Mouse (Mus musculus) midbrain, embryonic 11.5 days (tissue): ENCODE measurements at regions not wholly inside any gene's neighbourhood (a gene's known extent, or its start where the extent isn't known, plus 50 kb on each side); places are given as distances from the start of the nearest gene placed in this dataset.

ENCODE experiments used
- ATAC-seq: fragments of 200-750 bp; cut with Nextera tagmentation; 2 replicates; pipeline ENCODE4 v1.8.0; 2017; ENCODE audit warnings: moderate TSS enrichment, moderate library complexity; ENCODE audit not compliant: low FRiP score
- DNase-seq: peaks from one replicate; pipeline ENCODE4 v3.0.0; 2015; ENCODE audit warnings: low spot score; ENCODE audit errors: missing footprints
- H3K27ac ChIP-seq: fragments of 300-500 bp; sonication (generic); 2 replicates; pipeline ENCODE4 v1.5.1; 2014; ENCODE audit warnings: low read depth, low read length
- H3K27me3 ChIP-seq: fragments of 300-500 bp; sonication (generic); 2 replicates; pipeline ENCODE4 v1.6.1; 2014; ENCODE audit warnings: mild to moderate bottlenecking, low read length, moderate library complexity, mixed read lengths; ENCODE audit not compliant: control insufficient read depth, insufficient read depth
- H3K36me3 ChIP-seq: fragments of 300-500 bp; sonication (generic); 2 replicates; pipeline ENCODE4 v1.6.1; 2014; ENCODE audit warnings: mild to moderate bottlenecking, low read length, moderate library complexity, mixed read lengths; ENCODE audit not compliant: control insufficient read depth, insufficient read depth
- H3K4me1 ChIP-seq: fragments of 300-500 bp; sonication (generic); 2 replicates; pipeline ENCODE4 v1.6.1; 2014; ENCODE audit warnings: low read length; ENCODE audit not compliant: control insufficient read depth, insufficient read depth
- H3K4me2 ChIP-seq: fragments of 300-500 bp; sonication (generic); 2 replicates; pipeline ENCODE4 v1.6.1; 2014; ENCODE audit warnings: mild to moderate bottlenecking, moderate library complexity
- H3K4me3 ChIP-seq: fragments of 300-500 bp; sonication (generic); 2 replicates; pipeline ENCODE4 v1.5.1; 2014; ENCODE audit warnings: low read depth, low read length
- H3K9ac ChIP-seq: fragments of 300-500 bp; sonication (generic); 2 replicates; pipeline ENCODE4 v1.6.1; 2014; ENCODE audit warnings: low read length
- H3K9me3 ChIP-seq: fragments of 300-500 bp; sonication (generic); 2 replicates; pipeline ENCODE4 v1.6.1; 2016; ENCODE audit warnings: low read length; ENCODE audit not compliant: control insufficient read depth
- WGBS: fragments of 180-500 bp; shearing (Covaris S2); extraction: QIAGEN DNeasy Blood & Tissue Kit; methylation state at CpG from one replicate; pipeline ENCODE4 v1.1.7; 2014; 5-methylcytosine and 5-hydroxymethylcytosine counted together

GRCm38 (mm10) chr9:113462888-113463287, 245.2 kb downstream of the Pdcd6ip start:
- H3K4me1 ChIP-seq: peaks cover 9% of the 10 kb centered on the region
- no peaks in the 10 kb centered on the region for H3K9me3 ChIP-seq
- H3K27me3 ChIP-seq: no peaks in the 10 kb centered on the region
- ATAC-seq: peak; percentile 59
- H3K4me2 ChIP-seq: no peak overlapping the region; the same call in 1 of the 2 replicates
- 41% methylated on average over 2 of the region's 2 CpGs for WGBS
- no peaks in the 10 kb centered on the region for H3K36me3 ChIP-seq
- H3K27ac ChIP-seq: peak overlapping the region; percentile 12; the same call in 1 of the 2 replicates
- no peak for DNase-seq
- H3K9ac ChIP-seq: no peak overlapping the region
- H3K4me3 ChIP-seq: no peak overlapping the region

GRCm38 (mm10) chr9:113462267-113462887, 245.7 kb downstream of the Pdcd6ip start:
- Histone ChIP-seq H3K9ac (no peak overlapping the region), H3K36me3 (no peaks in the 10 kb centered on the region), H3K4me1 (peaks cover 9% of the 10 kb centered on the region), H3K27ac (peak overlapping the region; percentile 32; the same call in 1 of the 2 replicates), H3K4me3 (no peak overlapping the region), H3K4me2 (no peak overlapping the region; the same call in 1 of the 2 replicates), H3K27me3 (no peaks in the 10 kb centered on the region), H3K9me3 (no peaks in the 10 kb centered on the region)
- DNase-seq (no peak), ATAC-seq (peak; percentile 89)
- 56% methylated on average over 1 of the region's 1 CpGs for WGBS

GRCm38 (mm10) chr9:113459885-113460284, 248.2 kb downstream of the Pdcd6ip start:
- no peak for ATAC-seq
- 72% methylated on average over 5 of the region's 5 CpGs for WGBS

GRCm38 (mm10) chr9:113459221-113459620, 248.8 kb downstream of the Pdcd6ip start:
- H3K9me3 ChIP-seq: no peaks in the 10 kb centered on the region
- ATAC-seq: no peak
- no peak overlapping the region for H3K4me3 ChIP-seq
- H3K4me1 ChIP-seq: peaks cover 9% of the 10 kb centered on the region
- DNase-seq: no peak
- H3K27ac ChIP-seq: no peak overlapping the region
- H3K4me2 ChIP-seq: no peak overlapping the region
- H3K9ac ChIP-seq: no peak overlapping the region
- no peaks in the 10 kb centered on the region for H3K27me3 ChIP-seq
- WGBS: 38% methylated on average over 2 of the region's 2 CpGs
- no peaks in the 10 kb centered on the region for H3K36me3 ChIP-seq

More at GRCm38 (mm10) chr9:113459885-113460284, 248.2 kb downstream of the Pdcd6ip start:
- Histone ChIP-seq H3K9ac (no peak overlapping the region), H3K4me3 (no peak overlapping the region), H3K9me3 (no peaks in the 10 kb centered on the region), H3K27me3 (no peaks in the 10 kb centered on the region), H3K36me3 (no peaks in the 10 kb centered on the region), H3K4me2 (no peak overlapping the region), H3K4me1 (peaks cover 9% of the 10 kb centered on the region), H3K27ac (no peak overlapping the region)
- no peak for DNase-seq

- H3K9ac ChIP-seq: no peak overlapping the region
- 18% methylated on average over 5 of the region's 5 CpGs for WGBS
- peaks cover 9% of the 10 kb centered on the region for H3K4me1 ChIP-seq
- H3K27ac ChIP-seq: no peak overlapping the region
- H3K9me3 ChIP-seq: no peaks in the 10 kb centered on the region
- H3K27me3 ChIP-seq: no peaks in the 10 kb centered on the region
- H3K36me3 ChIP-seq: no peaks in the 10 kb centered on the region
- DNase-seq: no peak
- H3K4me2 ChIP-seq: no peak overlapping the region
- H3K4me3 ChIP-seq: no peak overlapping the region
- ATAC-seq: no peak
Observed at GRCm38 (mm10) chr9:113458741-113459154, 249.3 kb downstream of the Pdcd6ip start.

GRCm38 (mm10) chr9:113457169-113457850, 250.7 kb downstream of the Pdcd6ip start:
- Histone ChIP-seq H3K4me1 (peaks cover under 1% of the 10 kb centered on the region; the same call in 1 of the 2 replicates), H3K27ac (no peak overlapping the region), H3K36me3 (no peaks in the 10 kb centered on the region), H3K4me2 (no peak overlapping the region), H3K27me3 (no peaks in the 10 kb centered on the region), H3K9me3 (no peaks in the 10 kb centered on the region), H3K9ac (no peak overlapping the region), H3K4me3 (no peak overlapping the region)
- ATAC-seq: no peak
- no peak for DNase-seq
- 88% methylated on average over 13 of the region's 13 CpGs for WGBS

GRCm38 (mm10) chr9:113455577-113455976, 252.5 kb downstream of the Pdcd6ip start:
- Histone ChIP-seq H3K4me2 (no peak overlapping the region), H3K27ac (no peak overlapping the region), H3K4me1 (no peaks in the 10 kb centered on the region), H3K36me3 (no peaks in the 10 kb centered on the region), H3K27me3 (no peaks in the 10 kb centered on the region), H3K4me3 (no peak overlapping the region), H3K9ac (no peak overlapping the region), H3K9me3 (no peaks in the 10 kb centered on the region)
- WGBS: 88% methylated on average over 5 of the region's 5 CpGs
- DNase-seq (no peak), ATAC-seq (no peak)

GRCm38 (mm10) chr9:113453231-113453630, 254.8 kb downstream of the Pdcd6ip start:
- no peak for ATAC-seq
- WGBS: 84% methylated on average over 3 of the region's 3 CpGs
- Histone ChIP-seq H3K4me1 (no peaks in the 10 kb centered on the region), H3K9me3 (no peaks in the 10 kb centered on the region), H3K36me3 (no peaks in the 10 kb centered on the region), H3K4me2 (no peak overlapping the region), H3K27me3 (no peaks in the 10 kb centered on the region), H3K27ac (no peak overlapping the region), H3K4me3 (no peak overlapping the region), H3K9ac (no peak overlapping the region)
- no peak for DNase-seq

GRCm38 (mm10) chr9:113441770-113442411, 266.2 kb downstream of the Pdcd6ip start:
- Histone ChIP-seq H3K36me3 (no peaks in the 10 kb centered on the region), H3K9ac (peak overlapping the region; percentile 39; the same call in 1 of the 2 replicates), H3K4me1 (no peaks in the 10 kb centered on the region), H3K4me2 (peak overlapping the region; percentile 44), H3K4me3 (peak overlapping the region; percentile 18; the same call in 1 of the 2 replicates), H3K9me3 (no peaks in the 10 kb centered on the region), H3K27me3 (no peaks in the 10 kb centered on the region), H3K27ac (no peak overlapping the region)
- 9% methylated on average over 21 of the region's 21 CpGs for WGBS
- peak; percentile 90 for ATAC-seq
- DNase-seq: peak; percentile 97
